Mouse (Mus musculus) limb, embryonic 10.5 days (tissue): ENCODE data around the gene Cmtm2a. TPM values are rescaled to one million over a fixed set of nuclear protein-coding genes. Genes with fewer than 3 reads are reported as not detected.

Experiments
- DNase-seq: peaks from one replicate; pipeline ENCODE4 v3.0.0-alpha.2; 2017; ENCODE audit warnings: low spot score
- H3K27ac ChIP-seq: fragments of 300-500 bp; sonication (generic); 2 replicates; pipeline ENCODE4 v1.5.1; 2016; ENCODE audit warnings: mild to moderate bottlenecking
- H3K27me3 ChIP-seq: fragments of 300-500 bp; sonication (generic); 2 replicates; pipeline ENCODE4 v1.6.1; 2016; ENCODE audit warnings: low read depth, mild to moderate bottlenecking; ENCODE audit not compliant: poor library complexity, severe bottlenecking
- H3K36me3 ChIP-seq: fragments of 300-500 bp; sonication (generic); 2 replicates; pipeline ENCODE4 v1.6.1; 2016; ENCODE audit warnings: mild to moderate bottlenecking, moderate library complexity
- H3K4me1 ChIP-seq: fragments of 300-500 bp; sonication (generic); 2 replicates; pipeline ENCODE4 v1.6.1; 2016
- H3K4me3 ChIP-seq: fragments of 300-500 bp; sonication (generic); 2 replicates; pipeline ENCODE4 v1.5.1; 2016; ENCODE audit warnings: mild to moderate bottlenecking, moderate library complexity
- H3K9me3 ChIP-seq: fragments of 300-500 bp; sonication (generic); replicated peaks from 2 replicates; pipeline ENCODE4 v1.6.1; 2016; ENCODE audit warnings: mild to moderate bottlenecking
- WGBS: fragments of 180-500 bp; shearing (Covaris S2); methylation state at CpG from one replicate; pipeline ENCODE4 v1.1.7; 2016; 5-methylcytosine and 5-hydroxymethylcytosine counted together
- polyA plus RNA-seq: library from polyadenylated mRNA; unstranded; fragments of >200 nt; fragmentation: Nextera tagmentation; extraction: Ambion mirVana; gene quantifications from 2 replicates; pipeline ENCODE4 v1.2.1, GENCODE M21; 2016

Cmtm2a gene
- polyA plus RNA-seq, 1 experiment from 2014 or later, result not detected

- peaks cover 95% of the 10 kb centered on the region for H3K36me3 ChIP-seq
- DNase-seq, result no peak
- no peaks in the 10 kb centered on the region for H3K9me3 ChIP-seq
- H3K4me3 ChIP-seq, result no peak overlapping the region
- H3K27ac ChIP-seq, result no peak overlapping the region
- WGBS, result 95% methylated on average over 5 of the region's 5 CpGs
- H3K27me3 ChIP-seq, result no peaks in the 10 kb centered on the region
- H3K4me1 ChIP-seq, result no peaks in the 10 kb centered on the region
Observed at GRCm38 (mm10) chr8:104232919-104233318, 60.1 kb downstream of the Cmtm2a start.

- WGBS, result 86% methylated on average over 4 of the region's 4 CpGs
- Histone ChIP-seq H3K4me3 (no peak overlapping the region), H3K27me3 (no peaks in the 10 kb centered on the region), H3K4me1 (no peaks in the 10 kb centered on the region), H3K27ac (no peak overlapping the region), H3K36me3 (peaks cover 95% of the 10 kb centered on the region), H3K9me3 (no peaks in the 10 kb centered on the region)
- no peak for DNase-seq
Observed at GRCm38 (mm10) chr8:104232039-104232438, 60.9 kb downstream of the Cmtm2a start.

Other genes starting within 250 kb of the Cmtm2a start
- gene Cdh5, start 191.6 kb downstream of the Cmtm2a start, polyA plus RNA-seq, result 17.5 and 19.8 TPM in 2 replicates
- 0.10 and 0.23 TPM in 2 replicates for gene Bean1, start 122.7 kb downstream of the Cmtm2a start, polyA plus RNA-seq
- gene Tk2, start 44.6 kb downstream of the Cmtm2a start, polyA plus RNA-seq, result 20.5 and 22.0 TPM in 2 replicates
- 38.3 and 43.5 TPM in 2 replicates for gene Cklf, start 42.3 kb downstream of the Cmtm2a start, polyA plus RNA-seq
- gene Gm45711, start 16.9 kb upstream of the Cmtm2a start, polyA plus RNA-seq, result not detected in 2 replicates
- not detected in 2 replicates for gene Cmtm1, start 17.0 kb upstream of the Cmtm2a start, polyA plus RNA-seq
- not detected in 2 replicates for gene Gm11020, start 28.4 kb upstream of the Cmtm2a start, polyA plus RNA-seq
- not detected in 2 replicates for gene Cmtm2b, start 29.0 kb upstream of the Cmtm2a start, polyA plus RNA-seq
- 63.2 and 65.4 TPM in 2 replicates for gene Cmtm3, start 46.2 kb upstream of the Cmtm2a start, polyA plus RNA-seq
- 1.8 and 2.3 TPM in 2 replicates for gene Cmtm4, start 102.6 kb upstream of the Cmtm2a start, polyA plus RNA-seq
- gene Dync1li2, start 149.9 kb upstream of the Cmtm2a start, polyA plus RNA-seq, result 58.6 and 69.9 TPM in 2 replicates
- gene Terb1, start 216.7 kb upstream of the Cmtm2a start, polyA plus RNA-seq, result 0.15 and 0.21 TPM in 2 replicates
- gene Nae1, start 241.5 kb upstream of the Cmtm2a start, polyA plus RNA-seq, result 121 and 131 TPM in 2 replicates
- gene Car7, start 241.5 kb upstream of the Cmtm2a start, polyA plus RNA-seq, result 0.85 and 1.1 TPM in 2 replicates